Mouse (Mus musculus): Measurements from ENCODE around the gene Sema6c. TPM values are rescaled to one million over a fixed set of nuclear protein-coding genes. Genes with fewer than 3 reads are reported as not detected.

Gene Sema6c
- polyA plus RNA-seq, 1 experiment from 2014 or later: 18.9 TPM

GRCm38 (mm10) chr3:95161618-95162344, 1.5 kb downstream of the Sema6c start:
- WGBS: under 1% methylated on average over 9 of the region's 9 CpGs
- ATAC-seq: no peak
- no peaks in the 10 kb centered on the region for H3K27me3 ChIP-seq (ENCODE audit: control insufficient read depth, insufficient read depth, low read depth, low read length)
- H3K4me2 ChIP-seq (ENCODE audit: low read length): peak overlapping the region; percentile 81
- H3K4me1 ChIP-seq (ENCODE audit: control insufficient read depth, insufficient read depth, low read length): peaks cover 28% of the 10 kb centered on the region
- H3K9ac ChIP-seq (ENCODE audit: low read depth, low read length): peak overlapping the region; percentile 75
- peak overlapping the region; percentile 91 for H3K4me3 ChIP-seq (ENCODE audit: low read depth, low read length)
- no peaks in the 10 kb centered on the region for H3K9me3 ChIP-seq (replicated peaks; ENCODE audit: control insufficient read depth, low read length, poor library complexity, severe bottlenecking)
- H3K27ac ChIP-seq (ENCODE audit: low read length): peak overlapping the region; percentile 88
- H3K36me3 ChIP-seq (ENCODE audit: control insufficient read depth, insufficient read depth, low read length): peaks cover 9% of the 10 kb centered on the region

- no peak for ATAC-seq
- 11% methylated on average over 2 of the region's 2 CpGs for WGBS
Observed at GRCm38 (mm10) chr3:95162345-95162628, 2.0 kb downstream of the Sema6c start.

GRCm38 (mm10) chr3:95163419-95164255, 3.4 kb downstream of the Sema6c start:
- Histone ChIP-seq H3K9ac (ENCODE audit: low read depth, low read length) (peak overlapping the region; percentile 75), H3K27ac (ENCODE audit: low read length) (no peak overlapping the region), H3K36me3 (ENCODE audit: control insufficient read depth, insufficient read depth, low read length) (peaks cover 25% of the 10 kb centered on the region), H3K27me3 (ENCODE audit: control insufficient read depth, insufficient read depth, low read depth, low read length) (peaks cover under 1% of the 10 kb centered on the region; the same call in 1 of the 2 replicates), H3K4me1 (ENCODE audit: control insufficient read depth, insufficient read depth, low read length) (peaks cover 28% of the 10 kb centered on the region), H3K9me3 (replicated peaks; ENCODE audit: control insufficient read depth, low read length, poor library complexity, severe bottlenecking) (no peaks in the 10 kb centered on the region), H3K4me2 (ENCODE audit: low read length) (peak overlapping the region; percentile 81), H3K4me3 (ENCODE audit: low read depth, low read length) (no peak overlapping the region)
- no peak for ATAC-seq
- WGBS: 59% methylated on average over 11 of the region's 11 CpGs

More at GRCm38 (mm10) chr3:95162345-95162628, 2.0 kb downstream of the Sema6c start:
- Histone ChIP-seq H3K27ac (ENCODE audit: low read length) (peak overlapping the region; percentile 88), H3K4me1 (ENCODE audit: control insufficient read depth, insufficient read depth, low read length) (peaks cover 28% of the 10 kb centered on the region), H3K4me2 (ENCODE audit: low read length) (peak overlapping the region; percentile 81), H3K9ac (ENCODE audit: low read depth, low read length) (peak overlapping the region; percentile 75), H3K36me3 (ENCODE audit: control insufficient read depth, insufficient read depth, low read length) (peaks cover 14% of the 10 kb centered on the region), H3K27me3 (ENCODE audit: control insufficient read depth, insufficient read depth, low read depth, low read length) (no peaks in the 10 kb centered on the region), H3K4me3 (ENCODE audit: low read depth, low read length) (peak overlapping the region; percentile 91), H3K9me3 (replicated peaks; ENCODE audit: control insufficient read depth, low read length, poor library complexity, severe bottlenecking) (no peaks in the 10 kb centered on the region)

GRCm38 (mm10) chr3:95164256-95164550, 3.9 kb downstream of the Sema6c start:
- Histone ChIP-seq H3K27me3 (ENCODE audit: control insufficient read depth, insufficient read depth, low read depth, low read length) (peaks cover 5% of the 10 kb centered on the region; the same call in 1 of the 2 replicates), H3K4me2 (ENCODE audit: low read length) (no peak overlapping the region), H3K4me3 (ENCODE audit: low read depth, low read length) (no peak overlapping the region), H3K36me3 (ENCODE audit: control insufficient read depth, insufficient read depth, low read length) (peaks cover 30% of the 10 kb centered on the region), H3K9me3 (replicated peaks; ENCODE audit: control insufficient read depth, low read length, poor library complexity, severe bottlenecking) (no peaks in the 10 kb centered on the region), H3K4me1 (ENCODE audit: control insufficient read depth, insufficient read depth, low read length) (peaks cover 28% of the 10 kb centered on the region), H3K27ac (ENCODE audit: low read length) (no peak overlapping the region), H3K9ac (ENCODE audit: low read depth, low read length) (no peak overlapping the region)
- no peak for ATAC-seq
- 75% methylated on average over 4 of the region's 5 CpGs for WGBS

GRCm38 (mm10) chr3:95164840-95165239, 4.6 kb downstream of the Sema6c start:
- Histone ChIP-seq H3K4me3 (ENCODE audit: low read depth, low read length) (no peak overlapping the region), H3K4me1 (ENCODE audit: control insufficient read depth, insufficient read depth, low read length) (peaks cover 26% of the 10 kb centered on the region), H3K36me3 (ENCODE audit: control insufficient read depth, insufficient read depth, low read length) (peaks cover 34% of the 10 kb centered on the region), H3K27me3 (ENCODE audit: control insufficient read depth, insufficient read depth, low read depth, low read length) (peaks cover 11% of the 10 kb centered on the region; the same call in 1 of the 2 replicates), H3K4me2 (ENCODE audit: low read length) (no peak overlapping the region), H3K9me3 (replicated peaks; ENCODE audit: control insufficient read depth, low read length, poor library complexity, severe bottlenecking) (no peaks in the 10 kb centered on the region), H3K27ac (ENCODE audit: low read length) (no peak overlapping the region), H3K9ac (ENCODE audit: low read depth, low read length) (no peak overlapping the region)
- ATAC-seq: no peak
- 87% methylated on average over 5 of the region's 5 CpGs for WGBS

GRCm38 (mm10) chr3:95169996-95170395, 9.7 kb downstream of the Sema6c start:
- no peak overlapping the region for H3K27ac ChIP-seq (ENCODE audit: low read length)
- H3K27me3 ChIP-seq (ENCODE audit: control insufficient read depth, insufficient read depth, low read depth, low read length): peaks cover 16% of the 10 kb centered on the region
- 90% methylated on average over 10 of the region's 10 CpGs for WGBS

GRCm38 (mm10) chr3:95171105-95171504, 10.8 kb downstream of the Sema6c start:
- Histone ChIP-seq H3K4me2 (ENCODE audit: low read length) (no peak overlapping the region), H3K27ac (ENCODE audit: low read length) (no peak overlapping the region), H3K4me1 (ENCODE audit: control insufficient read depth, insufficient read depth, low read length) (peaks cover 6% of the 10 kb centered on the region), H3K4me3 (ENCODE audit: low read depth, low read length) (no peak overlapping the region), H3K36me3 (ENCODE audit: control insufficient read depth, insufficient read depth, low read length) (peaks cover 52% of the 10 kb centered on the region), H3K27me3 (ENCODE audit: control insufficient read depth, insufficient read depth, low read depth, low read length) (peaks cover 16% of the 10 kb centered on the region), H3K9me3 (replicated peaks; ENCODE audit: control insufficient read depth, low read length, poor library complexity, severe bottlenecking) (no peaks in the 10 kb centered on the region), H3K9ac (ENCODE audit: low read depth, low read length) (no peak overlapping the region)
- 85% methylated on average over 6 of the region's 6 CpGs for WGBS
- ATAC-seq: no peak

More at GRCm38 (mm10) chr3:95169996-95170395, 9.7 kb downstream of the Sema6c start:
- no peak for ATAC-seq
- Histone ChIP-seq H3K9me3 (replicated peaks; ENCODE audit: control insufficient read depth, low read length, poor library complexity, severe bottlenecking) (no peaks in the 10 kb centered on the region), H3K4me2 (ENCODE audit: low read length) (no peak overlapping the region), H3K36me3 (ENCODE audit: control insufficient read depth, insufficient read depth, low read length) (peaks cover 55% of the 10 kb centered on the region), H3K9ac (ENCODE audit: low read depth, low read length) (no peak overlapping the region), H3K4me3 (ENCODE audit: low read depth, low read length) (no peak overlapping the region), H3K4me1 (ENCODE audit: control insufficient read depth, insufficient read depth, low read length) (peaks cover 6% of the 10 kb centered on the region)

- 18% methylated on average over 71 of the region's 84 CpGs for WGBS
- Histone ChIP-seq H3K9ac (ENCODE audit: low read depth, low read length) (no peak overlapping the region; the same call in 1 of the 2 replicates), H3K4me1 (ENCODE audit: control insufficient read depth, insufficient read depth, low read length) (peaks cover 6% of the 10 kb centered on the region), H3K4me2 (ENCODE audit: low read length) (no peak overlapping the region), H3K27ac (ENCODE audit: low read length) (no peak overlapping the region), H3K9me3 (replicated peaks; ENCODE audit: control insufficient read depth, low read length, poor library complexity, severe bottlenecking) (no peaks in the 10 kb centered on the region), H3K27me3 (ENCODE audit: control insufficient read depth, insufficient read depth, low read depth, low read length) (peaks cover 16% of the 10 kb centered on the region), H3K4me3 (ENCODE audit: low read depth, low read length) (no peak overlapping the region; the same call in 1 of the 2 replicates), H3K36me3 (ENCODE audit: control insufficient read depth, insufficient read depth, low read length) (peaks cover 41% of the 10 kb centered on the region)
- ATAC-seq: no peak
Observed at GRCm38 (mm10) chr3:95172526-95173255, 12.4 kb downstream of the Sema6c start.
